Mouse (Mus musculus): ENCODE data around the gene Rassf3. TPM values are rescaled to one million over a fixed set of nuclear protein-coding genes. Genes with fewer than 3 reads are reported as not detected.
A peak's percentile ranks its signal among the peaks of the same experiment; 100 is the strongest.

Gene Rassf3
- 20.2 and 22.2 TPM in 2 replicates for polyA plus RNA-seq (2016; fragmentation: Nextera tagmentation; extraction: Ambion mirVana)

DNA sequence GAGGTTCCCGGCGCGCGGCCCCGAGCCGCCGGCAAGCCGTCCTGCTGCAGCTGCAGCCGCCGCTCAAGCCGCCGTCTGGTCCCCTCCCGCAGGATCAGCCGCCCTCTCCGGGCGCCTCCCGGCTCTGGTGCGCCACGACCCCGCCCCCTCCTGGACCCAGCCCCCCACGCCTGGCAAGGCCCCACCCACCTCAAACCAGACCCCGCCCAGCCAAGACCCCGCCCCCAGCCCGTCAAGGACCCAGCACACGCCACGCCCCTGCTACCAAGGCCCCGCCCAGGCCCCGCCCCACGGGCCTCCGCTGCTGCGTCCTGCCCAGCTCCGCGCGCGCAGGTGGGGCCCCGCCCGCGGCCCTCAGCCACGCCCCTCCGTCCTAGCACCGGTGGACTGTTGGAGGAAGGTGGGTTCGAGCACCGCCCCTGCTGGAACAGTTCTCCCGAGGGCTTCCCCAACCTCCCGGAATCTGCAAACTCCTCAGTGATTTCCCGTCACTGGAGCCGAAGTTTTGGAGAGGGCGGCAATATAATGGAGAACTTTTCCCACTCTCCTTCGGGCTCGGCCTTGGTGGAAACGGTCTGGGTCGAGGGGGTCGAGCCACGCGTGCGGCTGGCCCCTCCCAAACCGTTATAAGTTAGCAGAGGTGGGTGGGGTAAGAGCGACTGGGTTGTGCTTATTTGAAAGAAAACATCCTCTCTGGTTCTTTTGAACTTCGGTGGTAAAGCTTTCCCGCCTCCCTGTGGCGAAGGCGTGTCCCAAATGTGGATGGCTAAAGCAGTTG lies at the start of gene Rassf3:
Rassf3 (minus strand) TSS at position 158 of the 778 bp plus-strand sequence.
- Histone ChIP-seq H3K27me3 (no peaks in the 10 kb centered on the region), H3K4me2 (peak within 1 kb of the TSS; percentile 84), H3K4me3 (replicated peaks) (peak within 1 kb of the TSS; percentile 90), H3K27ac (peak within 1 kb of the TSS; percentile 91), H3K36me3 (no peaks in the 10 kb centered on the region), H3K9ac (replicated peaks) (peak within 1 kb of the TSS; percentile 92), H3K4me1 (replicated peaks) (peaks cover 39% of the 10 kb centered on the region), H3K9me3 (no peaks in the 10 kb centered on the region)
- peak; percentile 95 for ATAC-seq (ENCODE audit: insufficient number of reproducible peaks, insufficient read depth, low FRiP score, low TSS enrichment, low read depth)
- 1% methylated on average over 61 of the region's 62 CpGs for WGBS

DNA sequence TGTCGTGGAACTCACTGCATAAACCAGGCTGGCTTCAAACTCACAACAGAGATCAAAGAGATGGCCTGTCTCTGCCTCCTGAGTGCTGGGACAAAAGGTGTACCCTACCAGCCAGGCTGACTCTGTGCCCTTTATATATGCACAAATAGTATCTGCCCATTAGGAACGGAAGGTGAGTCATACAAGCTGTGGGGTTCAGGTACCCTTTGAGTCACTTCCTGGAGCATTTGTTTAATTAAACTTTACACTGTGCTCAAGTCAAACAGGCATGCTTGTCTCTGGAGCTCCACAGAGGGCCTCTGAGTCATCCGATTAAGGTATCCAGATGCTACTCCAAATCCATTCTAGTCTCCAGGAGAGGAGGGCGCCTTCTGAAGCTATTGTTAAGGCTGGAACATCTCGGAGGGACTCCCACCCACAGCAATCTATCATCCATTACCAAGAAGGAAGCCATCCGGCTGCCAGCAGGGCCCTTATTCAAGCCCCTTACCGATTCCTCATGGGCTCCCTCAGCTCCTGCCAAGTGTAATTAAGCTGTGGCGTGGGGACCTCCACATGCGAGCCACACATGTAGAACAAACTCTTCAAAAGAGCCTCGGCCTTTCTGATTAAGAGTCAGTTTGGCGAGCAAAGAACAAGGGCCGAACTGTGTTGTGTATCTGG lies 44.9 kb upstream of the Rassf3 start:
- no peaks in the 10 kb centered on the region for H3K27me3 ChIP-seq
- H3K27ac ChIP-seq = 0 out of 2 replicates have a peak overlapping the region, but pooled peaks have one; percentile 4
- no peak overlapping the region for H3K4me3 ChIP-seq (replicated peaks)
- H3K4me1 ChIP-seq (replicated peaks) = peaks cover 5% of the 10 kb centered on the region; the same call in 1 of the 2 replicates
- H3K9ac ChIP-seq (replicated peaks) = no peak overlapping the region
- no peaks in the 10 kb centered on the region for H3K36me3 ChIP-seq
- H3K4me2 ChIP-seq = no peak overlapping the region
- 23% methylated on average over 12 of the region's 12 CpGs for WGBS
- no peak for ATAC-seq (ENCODE audit: insufficient number of reproducible peaks, insufficient read depth, low FRiP score, low TSS enrichment, low read depth)
- no peaks in the 10 kb centered on the region for H3K9me3 ChIP-seq

DNA sequence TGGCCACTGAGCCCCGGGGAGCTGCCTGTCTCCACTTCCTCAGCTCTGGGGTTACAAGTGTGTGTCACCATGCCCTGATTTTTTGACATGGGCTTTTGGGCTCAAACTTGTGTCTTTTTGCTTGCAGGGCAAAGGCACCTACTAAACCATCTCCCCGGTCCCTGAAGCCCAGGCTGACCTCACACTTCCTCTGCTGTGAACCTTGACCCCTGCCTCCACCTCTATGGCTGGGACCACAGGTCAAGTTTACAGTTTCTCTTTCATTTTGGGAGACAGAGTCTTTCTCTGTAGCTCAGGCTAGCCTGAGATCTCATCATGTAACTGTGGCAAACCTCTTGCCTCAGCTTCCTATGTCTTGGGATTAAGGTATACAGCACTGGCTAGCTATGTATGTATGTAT lies 43.6 kb upstream of the Rassf3 start:
- no peak overlapping the region for H3K4me2 ChIP-seq
- H3K4me3 ChIP-seq (replicated peaks) = no peak overlapping the region
- H3K4me1 ChIP-seq (replicated peaks) = peaks cover 6% of the 10 kb centered on the region; the same call in 1 of the 2 replicates
- H3K27ac ChIP-seq = no peak overlapping the region
- WGBS = 27% methylated on average over 2 of the region's 2 CpGs
- H3K9ac ChIP-seq (replicated peaks) = no peak overlapping the region
- no peaks in the 10 kb centered on the region for H3K9me3 ChIP-seq
- no peaks in the 10 kb centered on the region for H3K27me3 ChIP-seq
- no peaks in the 10 kb centered on the region for H3K36me3 ChIP-seq
- no peak for ATAC-seq (ENCODE audit: insufficient number of reproducible peaks, insufficient read depth, low FRiP score, low TSS enrichment, low read depth)

DNA sequence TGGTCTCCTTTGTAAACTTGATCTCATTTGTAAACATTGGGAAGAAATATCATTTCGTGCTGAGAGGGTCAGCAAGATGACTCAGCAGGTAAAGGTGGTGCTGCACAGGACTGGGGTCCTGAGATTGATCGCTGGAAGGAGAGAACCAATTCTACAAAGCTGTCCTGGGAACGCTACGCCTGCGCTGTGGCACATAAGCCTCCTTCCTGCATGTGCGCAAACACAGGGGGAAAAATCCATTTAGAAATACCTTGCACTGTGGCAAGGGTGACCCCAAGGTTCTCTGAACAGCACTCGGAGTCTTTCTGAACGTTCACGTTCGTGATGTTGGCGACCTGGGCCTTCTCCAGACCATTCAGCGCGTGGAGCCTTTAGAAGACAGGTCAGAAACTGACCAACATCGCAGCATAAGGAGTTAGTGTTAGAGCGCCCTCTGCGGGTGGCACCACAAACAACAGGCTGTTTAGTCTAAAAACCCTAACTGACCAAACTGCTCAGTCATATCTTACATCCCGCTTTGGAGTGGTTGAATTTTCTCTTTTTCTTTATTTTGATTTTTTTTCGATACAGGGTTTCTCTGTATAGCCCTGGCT lies 40.0 kb upstream of the Rassf3 start:
- Histone ChIP-seq H3K4me3 (replicated peaks) (no peak overlapping the region), H3K4me2 (no peak overlapping the region), H3K4me1 (replicated peaks) (peaks cover 4% of the 10 kb centered on the region; the same call in 1 of the 2 replicates), H3K9ac (replicated peaks) (peak overlapping the region; percentile 34; the same call in 1 of the 2 replicates), H3K27ac (no peak overlapping the region), H3K27me3 (no peaks in the 10 kb centered on the region), H3K9me3 (no peaks in the 10 kb centered on the region), H3K36me3 (no peaks in the 10 kb centered on the region)
- WGBS = 29% methylated on average over 18 of the region's 18 CpGs
- ATAC-seq (ENCODE audit: insufficient number of reproducible peaks, insufficient read depth, low FRiP score, low TSS enrichment, low read depth) = peak; percentile 54; the same call in 1 of the 2 replicates

DNA sequence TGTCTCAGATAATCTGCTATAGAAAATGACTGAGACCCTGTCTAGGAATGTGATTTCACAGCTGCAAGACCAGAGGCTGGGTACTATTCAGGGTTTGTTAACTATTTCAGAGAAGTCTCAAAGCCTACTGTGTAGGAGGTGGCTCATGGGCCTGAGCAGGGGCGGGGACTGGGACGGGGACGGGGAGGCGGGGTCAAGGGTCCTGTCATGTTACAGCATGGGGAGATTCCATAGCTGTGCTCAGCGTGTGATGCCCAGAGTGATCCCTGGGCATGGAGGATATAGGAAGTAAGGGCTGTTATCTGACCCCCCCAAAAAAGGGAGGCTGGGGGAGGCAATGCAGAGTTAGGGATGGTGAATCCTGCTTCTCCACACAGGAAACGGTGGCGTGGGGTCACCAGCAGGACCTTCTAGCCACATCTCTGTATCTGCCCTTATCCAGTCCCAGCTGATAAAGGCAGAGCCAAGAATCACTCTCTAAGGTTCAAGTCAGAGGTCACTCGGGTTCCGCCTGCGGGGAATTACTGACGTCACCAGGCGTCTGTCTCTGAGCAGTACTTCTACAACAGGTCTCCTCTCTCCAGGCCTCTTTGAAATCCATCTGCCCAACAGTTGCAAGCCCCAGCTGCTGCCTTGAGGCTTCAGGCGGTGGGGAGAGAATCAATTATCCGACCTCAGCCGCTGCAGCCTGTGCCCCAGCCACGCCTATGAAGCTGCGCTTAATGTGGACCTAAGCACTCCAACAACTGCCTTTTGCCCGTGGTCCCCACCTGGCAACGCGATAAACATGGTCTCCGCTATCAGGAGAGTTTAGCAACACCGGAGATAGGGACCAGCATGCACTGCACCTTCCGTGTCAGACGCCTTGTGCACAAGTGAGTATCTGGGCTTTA lies 33.9 kb upstream of the Rassf3 start:
- H3K4me3 ChIP-seq (replicated peaks) = no peak overlapping the region
- H3K27me3 ChIP-seq = no peaks in the 10 kb centered on the region
- H3K27ac ChIP-seq = 0 out of 2 replicates have a peak overlapping the region, but pooled peaks have one; percentile 31
- no peak overlapping the region for H3K9ac ChIP-seq (replicated peaks)
- 18% methylated on average over 24 of the region's 24 CpGs for WGBS
- peak; percentile 33; the same call in 1 of the 2 replicates for ATAC-seq (ENCODE audit: insufficient number of reproducible peaks, insufficient read depth, low FRiP score, low TSS enrichment, low read depth)
- H3K36me3 ChIP-seq = no peaks in the 10 kb centered on the region
- H3K4me1 ChIP-seq (replicated peaks) = peaks cover 32% of the 10 kb centered on the region
- H3K4me2 ChIP-seq = peak overlapping the region; percentile 26
- H3K9me3 ChIP-seq = no peaks in the 10 kb centered on the region

DNA sequence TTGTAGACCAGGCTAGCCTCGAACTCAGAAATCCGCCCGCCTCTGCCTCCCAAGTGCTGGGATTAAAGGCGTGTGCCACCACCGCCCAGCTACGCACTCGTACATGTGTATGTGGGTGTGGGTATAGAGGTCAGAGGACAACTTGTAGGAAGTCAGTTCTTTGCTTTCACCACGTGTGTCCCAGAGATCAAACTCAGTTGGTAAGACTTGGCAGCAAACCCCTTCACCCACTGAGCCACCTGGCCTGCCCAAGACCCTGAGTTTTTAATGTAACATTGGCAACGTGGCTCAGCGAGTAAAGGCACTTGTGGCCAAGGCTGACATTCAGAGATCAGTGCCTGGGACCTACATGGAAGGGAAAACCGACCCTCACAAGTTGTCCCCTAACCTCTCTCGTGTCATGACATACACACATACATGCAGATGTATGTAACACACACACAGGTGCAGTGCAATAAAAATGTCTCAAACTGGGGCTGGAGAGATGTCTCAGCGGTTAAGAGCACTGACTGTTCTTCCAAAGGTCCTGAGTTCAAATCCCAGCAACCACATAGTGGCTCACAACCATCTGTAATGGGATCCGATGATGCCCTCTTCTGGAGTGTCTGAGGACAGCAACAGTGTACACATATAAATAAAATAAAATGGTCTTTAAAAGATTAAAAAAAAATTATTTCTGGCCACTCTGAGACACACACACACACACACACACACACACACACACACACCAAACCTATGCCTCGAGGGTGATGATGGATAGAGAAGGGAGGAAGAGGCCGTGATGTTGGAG lies 31.8 kb upstream of the Rassf3 start:
- Histone ChIP-seq H3K36me3 (no peaks in the 10 kb centered on the region), H3K27me3 (no peaks in the 10 kb centered on the region), H3K27ac (no peak overlapping the region), H3K4me2 (no peak overlapping the region), H3K4me3 (replicated peaks) (no peak overlapping the region), H3K9me3 (no peaks in the 10 kb centered on the region), H3K9ac (replicated peaks) (no peak overlapping the region), H3K4me1 (replicated peaks) (peaks cover 36% of the 10 kb centered on the region)
- ATAC-seq (ENCODE audit: insufficient number of reproducible peaks, insufficient read depth, low FRiP score, low TSS enrichment, low read depth) = no peak
- 90% methylated on average over 16 of the region's 16 CpGs for WGBS

DNA sequence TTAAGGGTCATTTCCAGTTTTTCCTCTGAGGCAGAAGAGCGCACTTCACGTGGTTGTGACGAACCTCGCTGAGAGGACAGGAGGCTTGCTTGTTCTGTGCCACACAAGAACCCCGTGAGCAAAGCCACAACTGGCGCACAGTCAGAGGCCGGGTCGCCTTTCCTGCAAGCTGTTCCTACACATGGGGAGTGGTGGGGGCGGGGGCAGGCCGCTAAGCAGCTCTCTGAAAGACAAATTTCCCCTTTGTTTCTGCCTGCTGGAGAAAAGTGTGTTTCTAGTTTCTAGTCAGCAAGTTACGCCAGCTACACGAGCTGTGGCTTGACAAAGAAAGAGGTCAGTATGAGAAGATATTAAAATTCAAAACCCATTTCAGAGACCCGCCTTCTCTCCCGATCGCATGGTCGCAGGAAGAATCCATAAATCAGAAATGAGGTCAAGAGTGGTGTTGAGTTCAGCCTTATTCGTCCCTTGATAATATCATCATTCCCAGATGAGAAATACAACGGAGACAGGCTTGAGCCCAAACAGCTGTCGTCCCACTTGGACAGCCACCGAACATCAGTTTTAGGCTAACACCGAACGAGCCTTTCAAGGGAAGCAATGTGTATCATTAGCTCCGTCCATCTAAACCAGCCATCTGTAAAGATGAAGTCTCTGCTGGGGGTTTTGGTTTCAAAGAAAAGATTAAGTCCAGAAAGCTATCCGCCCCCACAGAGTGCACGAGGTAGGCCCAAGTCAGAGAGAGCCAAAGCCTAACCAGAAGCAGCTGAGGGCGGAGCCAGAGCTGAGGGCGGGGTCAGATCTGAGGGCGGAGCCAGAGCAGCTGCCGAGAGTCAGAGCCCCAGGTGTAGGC lies 30.8 kb upstream of the Rassf3 start:
- H3K36me3 ChIP-seq = no peaks in the 10 kb centered on the region
- H3K9ac ChIP-seq (replicated peaks) = no peak overlapping the region; the same call in 1 of the 2 replicates
- no peaks in the 10 kb centered on the region for H3K9me3 ChIP-seq
- H3K27ac ChIP-seq = peak overlapping the region; percentile 86
- no peak overlapping the region for H3K4me3 ChIP-seq (replicated peaks)
- peak; percentile 53; the same call in 1 of the 2 replicates for ATAC-seq (ENCODE audit: insufficient number of reproducible peaks, insufficient read depth, low FRiP score, low TSS enrichment, low read depth)
- peaks cover 36% of the 10 kb centered on the region for H3K4me1 ChIP-seq (replicated peaks)
- H3K27me3 ChIP-seq = no peaks in the 10 kb centered on the region
- H3K4me2 ChIP-seq = peak overlapping the region; percentile 17
- 34% methylated on average over 29 of the region's 29 CpGs for WGBS

DNA sequence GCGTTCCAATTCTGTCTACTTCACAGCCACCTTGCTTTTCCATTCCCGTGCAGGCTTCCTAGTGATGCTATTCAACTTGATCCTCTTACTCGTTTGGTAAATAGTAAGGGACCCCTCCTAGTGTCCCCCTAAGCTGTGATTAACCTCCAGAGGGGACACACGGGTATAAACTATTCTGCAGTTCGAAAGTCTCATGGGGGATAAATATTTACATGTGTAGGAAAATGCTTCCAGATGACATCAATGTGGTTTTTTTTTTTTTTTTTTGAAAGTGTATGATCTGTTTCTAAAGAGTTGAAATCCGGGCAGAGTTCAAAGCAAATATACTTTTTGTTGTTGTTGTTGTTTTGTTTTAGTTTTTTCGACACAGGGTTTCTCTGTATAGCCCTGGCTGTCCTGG lies 29.8 kb upstream of the Rassf3 start:
- Histone ChIP-seq H3K4me2 (peak overlapping the region; percentile 66), H3K27me3 (no peaks in the 10 kb centered on the region), H3K9ac (replicated peaks) (peak overlapping the region; percentile 40; the same call in 1 of the 2 replicates), H3K9me3 (no peaks in the 10 kb centered on the region), H3K36me3 (no peaks in the 10 kb centered on the region), H3K4me1 (replicated peaks) (peaks cover 36% of the 10 kb centered on the region), H3K27ac (peak overlapping the region; percentile 86), H3K4me3 (replicated peaks) (no peak overlapping the region)
- no peak for ATAC-seq (ENCODE audit: insufficient number of reproducible peaks, insufficient read depth, low FRiP score, low TSS enrichment, low read depth)
- 46% methylated on average over 7 of the region's 7 CpGs for WGBS

Data from limb, embryonic 12.5 days (tissue).